Mouse (Mus musculus): ENCODE measurements around the gene Tmem132d.

The Tmem132d gene

DNA sequence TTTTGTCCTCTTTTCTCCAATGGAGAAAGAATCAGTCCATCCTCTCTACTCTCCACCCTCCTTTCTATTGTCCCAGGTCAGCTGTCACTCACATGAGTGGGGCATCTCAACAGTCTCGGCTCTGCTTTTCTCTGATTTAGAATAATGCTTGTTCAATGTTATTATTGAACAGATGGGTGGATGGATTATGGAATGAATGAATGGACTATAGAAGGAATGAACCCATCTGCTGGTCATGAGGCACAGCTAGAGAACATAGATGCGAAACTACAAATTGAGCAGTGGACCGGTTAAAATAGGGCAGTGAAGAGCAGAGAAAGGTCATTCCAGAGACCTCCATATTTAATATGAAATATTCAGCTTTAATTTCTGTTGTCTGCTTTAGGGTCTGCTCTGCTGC, 514.5 kb downstream of the Tmem132d start:
- DNase-seq = no peak

DNA sequence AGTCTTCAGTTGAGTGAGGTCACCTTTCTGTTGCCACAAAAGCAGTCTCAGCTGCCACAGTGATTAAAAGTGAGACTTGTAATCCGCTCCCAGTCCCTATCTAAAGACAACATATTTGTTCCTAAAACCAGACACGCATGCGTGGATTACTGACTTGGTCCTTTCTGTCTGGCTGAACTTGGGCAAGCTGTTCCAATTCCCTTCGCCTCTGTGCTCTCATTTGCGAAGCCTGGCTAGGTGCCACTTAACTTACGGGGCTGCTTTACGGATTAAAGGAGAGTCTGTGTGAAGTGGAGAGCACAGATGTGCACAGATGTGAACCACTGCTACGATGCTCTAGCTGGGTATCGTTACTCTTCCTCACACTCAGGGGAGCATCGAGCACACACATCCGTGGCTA, 518.7 kb downstream of the Tmem132d start:
- DNase-seq = no peak

DNA sequence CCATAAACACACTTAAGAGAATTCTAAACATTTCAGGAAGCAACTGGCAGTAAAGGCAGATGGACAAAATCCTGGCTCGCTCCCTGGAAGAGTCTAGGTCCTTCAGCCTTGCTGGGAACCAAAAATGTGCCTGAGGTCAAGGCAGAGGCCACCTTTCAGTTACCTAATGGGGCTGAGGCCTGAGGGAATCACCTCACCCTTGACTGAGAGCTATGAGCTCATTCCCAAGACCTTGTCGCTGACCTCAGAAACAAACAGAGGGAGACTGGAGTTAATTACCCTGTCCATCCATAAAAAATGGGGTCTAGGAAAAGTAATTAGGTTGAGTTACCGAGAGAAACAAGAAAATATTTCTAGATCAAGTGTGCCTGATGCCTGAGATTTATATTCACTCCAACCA, 521.3 kb downstream of the Tmem132d start:
- no peak for DNase-seq

DNA sequence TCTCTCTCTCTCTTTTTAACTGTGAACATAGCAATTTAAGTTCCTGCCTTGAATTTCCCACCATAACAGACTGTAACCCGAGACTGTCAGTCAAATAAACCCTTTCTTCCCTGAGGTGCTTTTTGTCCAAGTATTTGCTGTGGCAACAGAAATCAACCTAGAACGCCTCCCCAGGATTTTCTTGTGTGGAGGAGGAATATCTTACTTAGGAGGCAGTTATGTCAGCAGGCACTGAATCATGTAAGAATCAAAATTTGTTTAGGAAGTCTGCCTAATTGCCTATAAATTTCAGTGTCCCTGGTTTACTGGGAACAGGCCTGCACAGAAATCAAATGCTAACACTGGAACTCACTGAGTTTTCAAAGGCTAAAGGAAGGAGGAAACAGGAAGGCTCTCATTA, 522.5 kb downstream of the Tmem132d start:
- no peak for DNase-seq

DNA sequence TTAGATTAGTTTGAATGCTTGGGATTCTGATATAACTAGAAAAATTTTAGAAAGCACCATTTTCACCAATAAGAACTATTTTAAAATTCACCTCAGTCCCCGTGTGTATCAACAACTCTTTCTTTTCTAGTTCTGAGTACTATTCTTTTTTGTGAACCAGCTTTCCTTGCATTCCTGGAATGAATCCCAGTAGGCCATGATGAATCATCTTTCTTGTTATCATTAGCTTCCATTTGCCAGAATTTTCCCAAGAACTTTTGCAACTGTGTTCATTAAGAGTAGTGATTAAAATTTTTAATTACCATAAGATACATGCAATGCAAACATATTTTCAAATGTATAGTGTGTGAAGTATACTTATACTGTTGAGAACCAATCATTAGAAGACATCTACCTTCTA, 537.7 kb downstream of the Tmem132d start:
- no peak for DNase-seq

DNA sequence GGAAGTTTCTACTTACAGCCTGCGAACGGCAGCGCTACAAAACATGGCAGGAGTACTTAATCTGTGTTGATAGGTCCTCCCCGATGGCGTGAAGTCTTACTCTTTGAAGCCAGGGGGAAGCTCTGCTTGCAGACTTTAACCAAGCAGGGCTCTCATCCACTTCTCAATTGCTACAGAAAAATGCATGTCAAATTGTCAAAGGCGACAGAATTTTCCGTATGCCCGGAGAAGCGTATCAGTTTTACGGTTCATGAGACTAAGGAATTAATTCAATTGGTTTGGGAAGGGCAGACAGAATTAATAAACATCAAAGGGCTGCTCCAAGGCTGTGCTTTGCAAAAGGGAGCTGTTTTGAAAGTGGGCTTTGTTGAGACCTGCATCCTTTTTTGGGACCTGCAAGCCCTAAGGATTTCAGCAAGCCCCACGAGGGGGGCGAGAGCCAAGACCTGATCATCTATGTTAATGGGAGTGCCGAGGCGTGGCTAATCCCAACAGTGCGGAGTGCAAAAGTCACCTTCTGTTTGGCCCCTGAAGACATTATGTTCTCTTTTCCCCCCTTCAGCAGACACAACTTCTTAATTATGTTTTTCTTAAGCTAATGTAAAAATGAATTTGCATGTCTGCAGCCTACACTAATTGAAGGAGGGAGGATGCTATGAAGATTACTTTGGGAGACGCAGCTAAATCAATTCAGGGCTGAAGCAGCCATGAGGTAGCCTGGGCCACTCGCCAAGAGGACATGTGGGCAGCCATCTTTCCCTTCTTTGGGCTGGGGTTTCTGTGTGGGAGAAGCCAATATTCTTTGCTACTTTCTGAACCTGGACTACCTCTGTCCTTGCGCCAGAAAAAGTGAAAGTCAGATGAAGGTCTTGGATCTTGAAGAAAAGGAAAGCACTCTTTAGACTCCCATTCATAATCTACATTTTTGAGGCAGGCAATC, 547.0 kb downstream of the Tmem132d start:
- no peak for DNase-seq

DNA sequence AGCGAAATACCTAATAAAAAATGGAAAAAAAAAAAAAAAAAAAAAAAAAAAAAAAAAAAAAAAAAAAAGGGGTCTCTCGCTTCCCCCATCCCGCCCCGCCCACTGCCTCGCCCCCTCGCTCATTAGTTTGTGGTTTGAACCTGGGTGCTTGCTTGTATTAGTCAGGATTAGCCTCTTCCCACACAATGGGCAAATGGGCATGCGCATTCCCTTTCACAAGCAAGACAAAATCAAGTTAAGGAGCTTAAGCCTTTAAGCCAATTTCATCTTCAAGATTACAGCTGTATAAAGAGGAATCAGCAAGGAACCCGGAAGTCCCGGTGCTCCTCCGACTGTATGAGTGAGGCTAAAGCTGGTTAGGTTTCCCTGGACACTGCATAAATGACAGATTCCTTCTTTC, 549.9 kb downstream of the Tmem132d start:
- no peak for DNase-seq

DNA sequence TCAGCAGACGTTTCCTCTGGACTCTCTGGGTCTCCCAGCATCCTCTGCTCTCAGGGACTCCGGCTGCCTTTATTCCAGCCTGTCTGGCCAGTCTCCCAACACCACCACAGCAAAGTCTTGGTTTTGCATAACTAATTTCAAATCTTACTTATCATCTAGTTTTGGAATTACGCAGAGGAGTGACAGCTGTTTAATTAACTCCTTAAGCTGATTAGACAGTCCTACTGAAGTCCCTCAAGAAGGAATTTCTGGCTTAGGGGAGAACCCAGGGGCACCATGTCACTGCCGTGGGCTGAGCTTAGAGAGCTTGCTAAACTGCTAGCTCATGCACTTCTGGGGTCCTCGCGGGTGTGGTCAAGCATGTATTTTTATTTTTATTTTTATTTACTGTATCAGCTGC, 558.4 kb downstream of the Tmem132d start:
- no peak for DNase-seq

DNA sequence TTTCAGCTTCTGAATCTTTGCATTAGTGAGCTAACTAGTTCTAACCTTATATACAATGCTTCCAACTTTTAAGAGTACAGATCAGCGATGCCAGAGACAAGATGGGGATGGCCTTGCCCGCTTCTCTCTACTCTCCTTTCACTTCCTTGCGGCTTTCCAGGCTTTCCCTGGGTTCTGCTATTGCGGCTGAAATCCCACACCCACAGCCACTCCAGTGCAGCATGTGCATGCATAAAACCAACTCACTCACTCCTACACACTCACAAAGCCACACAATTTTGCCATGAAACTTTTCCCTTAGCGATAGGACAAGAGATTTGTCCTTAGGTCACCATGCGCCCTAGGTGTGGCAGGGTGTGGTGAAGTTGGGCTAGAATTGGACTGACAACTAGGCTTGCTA, 567.7 kb downstream of the Tmem132d start:
- no peak for DNase-seq

DNA sequence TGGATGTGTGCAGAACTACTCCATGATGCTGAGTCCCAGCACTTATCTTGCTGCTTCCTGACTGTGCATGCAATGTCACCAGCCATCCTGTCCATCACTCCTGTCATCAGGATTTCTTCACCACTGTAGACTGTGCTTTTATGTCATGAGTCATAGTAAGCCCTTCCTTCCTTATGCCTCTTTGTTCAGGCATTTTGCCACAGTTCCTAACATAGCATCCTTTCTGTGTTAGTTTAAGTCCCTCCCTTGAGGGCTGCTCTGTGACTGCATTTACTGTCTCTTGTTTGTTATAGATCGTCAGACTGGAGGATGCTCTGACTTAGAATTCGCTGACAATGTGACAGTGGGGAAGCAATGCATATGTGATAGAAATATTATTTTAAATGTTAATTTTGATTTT, 573.2 kb downstream of the Tmem132d start:
- no peak for DNase-seq

DNA sequence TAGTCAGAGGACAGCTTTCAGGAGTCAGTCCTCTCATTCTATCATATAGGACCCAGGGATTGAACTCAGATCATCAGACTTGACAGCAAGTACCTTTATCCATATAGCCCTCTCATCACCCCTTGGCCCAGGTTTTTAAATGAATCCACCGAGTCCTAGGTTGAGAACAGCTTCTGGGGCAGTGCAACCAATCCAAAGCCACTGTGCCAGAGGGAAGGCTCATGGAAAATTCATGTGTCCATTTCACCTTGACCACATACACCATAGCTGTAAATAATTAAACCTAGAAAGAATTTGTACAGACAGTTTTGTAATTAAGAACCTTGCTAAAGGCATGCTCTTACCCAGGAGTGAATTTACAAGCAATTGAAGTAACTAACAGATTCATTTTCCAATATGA, 580.6 kb downstream of the Tmem132d start:
- no peak for DNase-seq

DNA sequence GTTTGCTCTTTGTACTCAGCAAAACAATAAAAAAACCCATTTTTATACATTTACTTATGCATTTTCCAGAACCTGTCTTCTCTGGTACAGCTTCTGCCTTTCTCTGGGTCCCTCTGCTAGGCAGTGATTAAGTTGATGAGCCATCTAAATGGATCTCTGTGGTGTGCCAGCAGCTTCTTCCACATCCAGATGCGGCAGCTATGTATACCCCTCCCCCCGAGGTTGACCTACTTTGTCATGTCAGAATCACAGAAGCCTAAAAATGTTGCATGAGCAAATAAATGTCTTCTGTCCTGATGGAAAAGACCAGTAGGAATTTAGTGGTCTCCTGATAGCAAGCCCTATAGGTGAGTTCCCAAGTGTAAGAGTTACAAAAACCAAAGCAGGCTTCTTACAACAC, 601.1 kb downstream of the Tmem132d start:
- no peak for DNase-seq

DNA sequence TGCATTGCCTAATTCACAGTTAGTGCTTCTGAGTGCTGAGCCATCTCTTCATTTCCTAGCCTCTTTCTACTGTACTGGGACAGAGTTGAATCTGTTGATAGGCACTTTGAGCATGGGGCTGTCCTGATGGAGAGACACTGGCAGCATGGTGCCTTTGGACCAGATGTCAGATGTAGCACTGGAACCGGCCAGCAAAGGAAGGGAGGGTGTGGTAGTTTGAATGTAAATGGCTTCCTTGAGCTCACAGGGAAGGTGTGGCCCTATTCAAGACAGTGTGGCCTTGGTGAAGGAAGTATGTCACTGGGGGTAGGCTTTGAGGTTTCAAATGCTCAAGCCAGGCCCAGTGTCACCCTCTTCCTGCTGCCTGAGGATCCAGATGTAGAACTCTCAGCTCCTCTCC, 602.0 kb downstream of the Tmem132d start:
- no peak for DNase-seq

DNA sequence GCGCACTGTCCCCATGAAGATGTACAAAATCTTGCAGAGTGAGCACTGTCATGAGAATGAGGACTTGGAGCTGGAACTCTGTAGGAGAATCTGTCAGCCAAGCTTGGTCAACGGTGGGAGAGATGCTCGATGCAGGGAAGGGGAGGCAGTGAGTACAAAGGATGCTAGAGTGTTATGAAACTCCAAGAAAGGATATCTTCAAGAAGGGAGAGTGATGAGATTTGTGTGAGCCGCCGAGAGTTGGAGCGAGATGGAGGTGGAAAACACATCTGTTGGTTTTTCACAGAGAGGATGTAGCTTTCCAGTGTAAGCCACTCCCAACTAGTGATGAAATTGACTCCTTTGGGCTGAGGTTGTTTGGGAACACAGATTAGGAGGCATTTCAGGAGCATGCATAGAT, 604.1 kb downstream of the Tmem132d start:
- DNase-seq = no peak

DNA sequence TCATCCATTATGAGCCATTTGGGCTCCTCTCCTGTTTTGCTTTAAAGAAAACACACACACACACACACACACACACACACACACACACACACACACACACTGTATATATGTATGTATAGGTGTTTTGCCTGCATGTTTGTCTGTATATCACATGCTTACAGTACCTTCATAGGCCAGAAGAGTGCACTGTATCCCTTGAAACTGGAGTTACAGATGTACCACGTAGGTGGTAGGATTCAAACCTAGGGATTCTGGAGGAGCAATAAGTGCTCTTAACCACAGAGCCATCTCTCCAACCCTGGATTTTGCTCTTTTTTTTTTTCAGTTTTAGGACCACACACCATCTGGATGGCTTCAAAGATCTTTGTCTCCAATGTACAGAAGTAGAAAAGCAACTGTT, 610.9 kb downstream of the Tmem132d start:
- DNase-seq = no peak

DNA sequence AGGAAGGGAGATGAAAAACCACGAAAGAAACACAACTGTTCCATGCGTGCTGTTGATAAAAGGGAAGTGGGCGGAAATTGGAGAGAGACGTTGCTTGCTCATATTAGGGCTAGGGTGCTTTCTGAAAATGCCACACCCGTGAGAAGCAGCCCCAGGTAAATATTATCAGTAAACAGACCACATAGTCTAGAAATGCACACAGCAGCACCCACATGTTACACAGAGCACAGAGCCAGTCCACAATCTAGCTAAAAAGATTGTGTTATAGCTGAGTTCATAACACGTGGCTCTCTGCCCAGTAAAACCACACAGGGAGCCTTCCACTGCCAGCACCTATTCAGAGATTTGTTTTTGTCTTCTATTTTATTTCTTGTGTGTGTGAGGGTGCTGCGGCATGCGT, 617.6 kb downstream of the Tmem132d start:
- DNase-seq = no peak

DNA sequence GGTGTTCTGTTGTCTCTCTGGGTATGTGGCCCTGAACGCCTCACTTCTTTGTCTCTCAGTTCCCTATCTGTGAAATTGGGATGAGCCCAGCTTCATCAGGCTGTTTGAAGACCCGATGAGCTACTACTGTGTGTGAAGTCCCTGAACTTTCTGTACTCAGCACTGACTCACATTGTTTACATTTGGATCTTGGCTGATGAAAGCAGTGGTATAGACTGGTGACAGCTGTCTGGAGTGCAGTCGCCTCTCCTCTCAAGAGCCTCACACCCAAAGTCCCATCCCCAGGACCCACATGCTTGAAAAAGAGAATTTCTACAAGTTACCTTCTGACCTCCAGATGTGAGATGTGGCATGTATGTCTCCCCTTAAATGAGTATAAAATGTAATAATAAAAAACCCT, 625.5 kb downstream of the Tmem132d start:
- DNase-seq = no peak

DNA sequence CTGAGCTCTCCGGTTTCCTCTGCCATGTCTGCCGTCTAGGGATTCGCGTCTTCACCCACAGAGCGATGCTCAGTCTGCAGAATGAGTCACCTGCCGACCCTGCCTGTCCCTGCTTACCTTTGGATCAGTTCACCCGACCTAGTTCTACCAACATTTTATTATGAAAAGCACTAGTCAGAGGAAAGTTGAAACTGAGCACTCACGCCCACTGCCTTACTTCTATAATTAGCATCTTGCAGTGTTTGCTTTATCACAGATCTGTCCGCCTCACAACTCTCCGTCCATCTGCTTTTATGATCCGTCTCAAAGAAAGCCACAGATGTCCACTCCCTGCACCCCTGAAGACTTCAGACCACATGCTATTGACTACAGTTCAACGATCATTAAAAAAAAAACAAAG, 626.0 kb downstream of the Tmem132d start:
- DNase-seq = no peak

DNA sequence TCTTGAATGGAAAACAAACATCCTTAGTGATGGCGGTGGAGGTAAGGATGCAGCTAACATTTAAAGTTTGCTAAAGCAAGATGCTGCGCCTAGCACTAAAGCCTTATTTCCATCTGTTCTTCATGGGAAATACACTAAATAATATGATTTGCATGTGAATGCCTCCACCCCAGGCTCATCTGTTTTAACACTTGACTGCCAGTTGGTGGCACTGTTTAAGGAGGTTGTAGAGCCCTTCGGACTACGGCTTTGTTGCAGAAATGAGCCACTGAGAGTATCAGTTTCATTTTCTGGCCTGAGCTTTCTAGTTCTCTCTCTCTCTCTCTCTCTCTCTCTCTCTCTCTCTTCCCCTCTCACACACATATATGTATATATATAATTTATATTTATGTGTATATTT, 632.0 kb downstream of the Tmem132d start:
- DNase-seq = no peak

DNA sequence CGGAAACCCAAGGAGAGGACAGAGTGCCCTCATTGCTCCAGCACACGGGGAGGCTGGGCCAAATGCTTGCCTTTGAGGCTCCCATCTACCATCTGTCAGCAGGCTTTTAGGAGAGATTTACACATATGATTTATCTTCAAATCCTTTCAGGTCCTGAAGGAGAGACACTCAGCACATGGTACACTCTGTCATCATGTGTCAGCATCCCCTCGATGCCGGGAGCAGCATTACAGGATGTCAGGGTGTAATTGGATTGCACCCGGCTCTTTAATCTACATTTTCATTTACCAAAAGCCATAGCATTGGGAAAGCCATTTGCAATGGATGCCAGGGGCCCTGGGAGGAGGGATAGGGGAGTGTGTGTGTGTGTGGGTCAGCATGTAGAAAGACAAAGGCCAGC, 651.7 kb downstream of the Tmem132d start:
- no peak for DNase-seq

DNA sequence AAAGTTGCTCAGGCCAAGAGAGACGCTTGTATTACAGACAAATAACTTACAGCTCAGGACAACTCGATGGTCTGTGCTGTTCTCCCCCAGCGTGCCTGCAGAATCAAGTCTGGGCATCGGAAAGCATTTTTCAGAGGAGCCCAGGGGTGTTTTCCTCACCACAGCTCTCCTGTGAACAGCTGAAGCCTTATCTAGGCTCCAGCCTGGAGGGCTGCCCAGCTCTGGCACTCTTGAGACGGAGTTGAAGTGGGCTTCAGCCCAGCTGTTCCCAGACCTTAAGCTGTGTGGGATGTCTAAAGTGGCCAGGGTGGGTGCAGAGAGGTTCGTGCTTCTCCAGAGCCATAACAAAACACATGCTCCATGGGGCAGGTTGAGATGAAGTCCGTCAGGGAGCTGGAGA, 657.1 kb downstream of the Tmem132d start:
- DNase-seq = peak; percentile 27 to 64

DNA sequence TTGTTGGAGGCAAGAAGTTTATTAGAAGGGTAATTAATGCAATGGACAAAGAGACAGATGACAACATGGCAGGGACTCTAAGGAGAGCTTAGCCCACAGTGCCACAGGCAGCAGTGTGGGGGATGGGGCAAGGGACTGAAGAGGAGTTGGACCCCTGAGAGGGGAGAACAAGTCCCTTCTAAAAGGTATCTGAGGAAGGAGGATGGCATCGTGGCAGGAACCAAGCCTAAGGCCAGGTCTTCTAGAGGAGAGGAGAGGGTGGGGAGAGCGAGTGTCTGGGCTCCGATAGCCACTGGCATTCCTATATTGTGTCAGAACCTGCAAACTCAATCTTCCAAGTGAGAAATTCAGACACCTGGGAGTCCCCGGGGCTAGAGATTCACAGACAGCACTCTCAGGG, 674.3 kb downstream of the Tmem132d start:
- no peak for DNase-seq

DNA sequence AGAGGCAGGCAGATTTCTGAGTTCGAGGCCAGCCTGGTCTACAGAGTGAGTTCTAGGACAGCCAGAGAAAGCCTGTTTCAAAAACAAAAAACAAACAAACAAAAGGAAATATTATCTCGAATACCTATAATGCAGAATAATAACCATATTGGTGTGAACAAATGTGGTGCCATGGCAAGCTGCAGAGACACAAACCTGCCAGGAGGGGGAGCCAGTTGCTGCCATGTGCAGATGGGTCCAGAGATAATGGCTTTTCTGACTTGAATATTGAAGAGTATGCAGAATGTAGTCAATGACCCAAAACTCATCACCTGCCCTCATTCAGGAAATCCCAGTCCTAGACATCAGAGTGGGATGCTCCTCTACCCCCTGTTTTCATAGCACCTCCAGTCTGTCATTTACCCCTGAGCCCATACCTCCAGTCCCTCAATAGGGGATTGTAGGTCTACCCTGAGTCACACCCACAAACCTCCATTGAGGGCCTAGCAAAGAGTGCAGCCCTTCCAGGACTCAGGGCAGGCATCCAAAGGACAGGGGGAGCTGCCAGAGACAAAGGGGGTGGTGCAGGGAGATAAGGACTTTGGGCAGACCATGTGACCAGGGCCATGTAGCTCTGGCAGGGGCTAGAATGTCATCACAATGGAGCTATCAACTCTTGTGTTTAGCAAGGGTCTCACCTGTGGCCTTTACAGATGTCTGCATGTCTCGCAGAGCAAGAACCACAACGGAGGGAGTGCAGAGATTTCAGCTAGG, 676.0 kb downstream of the Tmem132d start:
- no peak for DNase-seq

DNA sequence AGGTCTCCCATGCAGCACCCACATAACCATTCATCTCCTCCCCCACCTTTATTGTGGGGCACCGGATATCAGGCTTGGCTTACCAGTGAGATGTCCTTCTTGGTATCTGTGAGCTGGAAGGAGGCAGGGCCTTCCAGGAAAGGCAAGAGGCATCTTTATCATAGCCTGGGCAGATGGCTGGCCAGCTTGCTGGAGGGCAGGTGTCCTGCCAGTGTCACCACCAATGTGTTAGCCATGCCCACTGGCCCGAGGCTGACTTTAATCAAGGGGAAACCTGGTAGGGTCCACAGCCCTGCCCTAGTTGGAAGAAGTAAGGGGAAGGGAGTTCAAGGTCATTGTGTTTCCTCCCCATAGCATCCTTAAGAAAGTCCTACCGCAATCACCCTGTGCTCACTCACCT, 676.9 kb downstream of the Tmem132d start:
- DNase-seq = no peak

Measured in lung, postnatal 4 days (tissue).